Mouse (Mus musculus): ENCODE results near the gene Scpep1. TPM values are rescaled to one million over a fixed set of nuclear protein-coding genes. Genes with fewer than 3 reads are reported as not detected.
"Not testable (repeated sequence)": the region's sequence is repeated elsewhere in the genome, so short reads cannot be mapped to it uniquely, and the experiment has no call there.

The Scpep1 gene
- polyA plus RNA-seq, 1 experiment from 2014 or later = 33.7 TPM

DNA sequence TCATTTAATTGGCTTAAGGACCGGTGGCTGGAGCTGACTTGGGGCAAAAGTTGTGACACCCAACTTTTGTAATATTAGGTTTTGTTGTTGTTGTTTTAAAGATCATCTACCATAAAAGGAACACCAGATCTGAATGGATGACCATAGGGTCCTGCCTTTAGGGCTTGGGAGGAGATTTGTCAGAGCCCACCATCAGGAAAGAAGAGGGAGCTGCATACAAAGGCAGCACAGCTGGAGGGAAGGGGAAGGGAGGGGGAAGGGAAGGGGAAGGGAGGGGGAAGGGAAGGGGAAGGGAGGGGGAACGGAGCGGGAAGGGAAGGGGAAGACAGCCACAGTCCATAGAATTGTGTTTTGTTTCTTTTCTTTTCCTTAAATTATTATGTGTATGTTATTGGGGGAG is 43.1 kb upstream of the Scpep1 start:
- Histone ChIP-seq H3K27me3 (replicated peaks; ENCODE audit: control insufficient read depth, insufficient read depth, low read length) (peaks cover 18% of the 10 kb centered on the region), H3K27ac (ENCODE audit: low read length) (no peak overlapping the region), H3K4me3 (replicated peaks; ENCODE audit: low read length) (no peak overlapping the region), H3K4me1 (replicated peaks; ENCODE audit: control insufficient read depth, insufficient read depth, low read length) (0 out of 2 replicates have a peak, but pooled peaks cover 8% of the 10 kb centered on the region), H3K9ac (replicated peaks; ENCODE audit: low read depth, low read length) (no peak overlapping the region), H3K4me2 (ENCODE audit: low read length) (no peak overlapping the region), H3K9me3 (ENCODE audit: control insufficient read depth, low read length) (no peaks in the 10 kb centered on the region), H3K36me3 (ENCODE audit: control insufficient read depth, insufficient read depth) (no peaks in the 10 kb centered on the region)
- ATAC-seq = no peak
- WGBS = 10% methylated on average over 3 of the region's 3 CpGs

DNA sequence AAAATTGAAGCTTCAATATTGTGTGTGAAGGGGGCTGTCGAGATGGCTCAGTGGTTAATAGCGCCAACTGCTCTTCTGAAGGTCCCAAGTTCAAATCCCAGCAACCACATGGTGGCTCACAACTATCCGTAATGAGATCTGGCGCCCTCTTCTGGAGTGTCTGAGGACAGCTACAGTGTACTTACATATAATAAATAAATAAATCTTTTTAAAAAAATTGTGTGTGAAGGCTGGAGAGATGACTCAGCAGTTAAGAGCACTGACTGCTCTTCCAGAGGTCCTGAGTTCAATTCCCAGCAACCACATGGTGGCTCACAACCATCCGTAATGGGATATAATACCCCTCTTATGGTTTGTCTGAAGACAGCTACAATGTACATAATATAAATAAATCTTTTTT is 42.1 kb upstream of the Scpep1 start:
- not testable (repeated sequence) for H3K9me3 ChIP-seq (ENCODE audit: control insufficient read depth, low read length); H3K9ac ChIP-seq (replicated peaks; ENCODE audit: low read depth, low read length); H3K4me3 ChIP-seq (replicated peaks; ENCODE audit: low read length); H3K4me1 ChIP-seq (replicated peaks; ENCODE audit: control insufficient read depth, insufficient read depth, low read length); H3K36me3 ChIP-seq (ENCODE audit: control insufficient read depth, insufficient read depth); H3K27ac ChIP-seq (ENCODE audit: low read length); ATAC-seq; H3K4me2 ChIP-seq (ENCODE audit: low read length)
- 90% methylated on average over 5 of the region's 5 CpGs for WGBS
- H3K27me3 ChIP-seq (replicated peaks; ENCODE audit: control insufficient read depth, insufficient read depth, low read length) = peaks cover 18% of the 10 kb centered on the region

DNA sequence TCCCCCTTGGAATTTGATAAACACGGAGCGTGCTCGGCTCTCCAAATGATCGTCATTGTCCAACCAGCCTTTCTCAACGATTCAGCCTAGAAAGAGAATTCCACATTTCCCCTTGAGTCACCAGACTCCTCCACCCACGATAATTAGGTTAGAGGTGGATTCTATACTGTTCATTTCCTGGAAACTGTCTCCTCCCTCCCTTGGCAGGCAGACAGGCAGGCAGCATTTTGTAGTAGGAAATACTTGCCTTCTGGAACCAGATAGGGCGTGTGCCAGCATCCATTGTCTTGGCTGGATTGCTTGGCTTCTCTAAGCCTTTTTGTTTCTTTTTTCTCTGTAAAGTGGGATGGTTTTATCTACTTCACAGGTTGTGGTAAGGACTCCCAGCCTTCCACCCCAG is 41.2 kb upstream of the Scpep1 start:
- Histone ChIP-seq H3K4me1 (replicated peaks; ENCODE audit: control insufficient read depth, insufficient read depth, low read length) (0 out of 2 replicates have a peak, but pooled peaks cover 6% of the 10 kb centered on the region), H3K27me3 (replicated peaks; ENCODE audit: control insufficient read depth, insufficient read depth, low read length) (peaks cover 18% of the 10 kb centered on the region), H3K9me3 (ENCODE audit: control insufficient read depth, low read length) (no peaks in the 10 kb centered on the region), H3K27ac (ENCODE audit: low read length) (no peak overlapping the region), H3K4me2 (ENCODE audit: low read length) (no peak overlapping the region), H3K36me3 (ENCODE audit: control insufficient read depth, insufficient read depth) (peaks cover under 1% of the 10 kb centered on the region; the same call in 1 of the 2 replicates), H3K4me3 (replicated peaks; ENCODE audit: low read length) (no peak overlapping the region), H3K9ac (replicated peaks; ENCODE audit: low read depth, low read length) (no peak overlapping the region)
- 78% methylated on average over 7 of the region's 7 CpGs for WGBS
- ATAC-seq = no peak

DNA sequence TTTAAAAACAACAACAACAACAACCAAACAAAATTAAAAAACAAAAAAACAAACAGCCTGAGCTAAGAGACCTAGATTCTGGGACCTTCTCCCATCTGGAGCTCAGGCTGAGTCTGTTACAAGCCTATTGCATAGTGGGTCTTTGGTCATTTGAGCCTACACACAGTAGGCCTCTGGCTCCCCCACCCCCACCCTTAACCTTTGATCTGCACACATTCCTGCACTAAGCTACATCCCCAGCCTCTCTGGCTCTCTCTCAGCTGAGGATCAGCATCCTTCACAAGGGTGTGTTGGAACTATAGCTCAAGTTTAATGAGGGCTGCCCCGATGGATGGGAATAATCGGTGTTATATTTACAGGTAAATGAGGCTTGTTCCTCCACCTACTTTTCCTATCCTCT is 40.4 kb upstream of the Scpep1 start:
- 0 out of 2 replicates have a peak, but pooled peaks cover 6% of the 10 kb centered on the region for H3K4me1 ChIP-seq (replicated peaks; ENCODE audit: control insufficient read depth, insufficient read depth, low read length)
- no peak overlapping the region for H3K27ac ChIP-seq (ENCODE audit: low read length)
- H3K9me3 ChIP-seq (ENCODE audit: control insufficient read depth, low read length) = no peaks in the 10 kb centered on the region
- WGBS = 95% methylated on average over 2 of the region's 2 CpGs
- H3K36me3 ChIP-seq (ENCODE audit: control insufficient read depth, insufficient read depth) = peaks cover 8% of the 10 kb centered on the region; the same call in 1 of the 2 replicates
- H3K4me2 ChIP-seq (ENCODE audit: low read length) = no peak overlapping the region
- H3K27me3 ChIP-seq (replicated peaks; ENCODE audit: control insufficient read depth, insufficient read depth, low read length) = peaks cover 18% of the 10 kb centered on the region
- ATAC-seq = no peak
- H3K4me3 ChIP-seq (replicated peaks; ENCODE audit: low read length) = no peak overlapping the region
- no peak overlapping the region for H3K9ac ChIP-seq (replicated peaks; ENCODE audit: low read depth, low read length)

DNA sequence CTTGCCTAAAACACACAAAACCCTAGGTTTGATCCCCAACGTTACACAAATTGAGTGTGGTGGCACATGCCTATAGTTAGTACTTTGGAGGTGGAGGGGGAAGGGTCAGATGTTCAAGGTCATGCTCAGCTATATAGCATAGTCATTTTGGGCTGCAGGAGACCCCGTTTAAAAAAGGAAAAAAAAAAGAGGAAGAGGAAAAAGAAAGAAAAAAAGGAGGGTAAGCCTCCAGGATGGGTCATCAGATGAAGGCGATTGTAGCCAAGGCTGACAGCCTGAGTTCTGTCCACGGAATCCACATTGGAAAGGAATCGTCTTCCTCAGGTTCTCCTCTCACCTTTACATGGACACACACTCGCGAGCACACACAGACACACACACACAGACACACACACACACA is 39.2 kb upstream of the Scpep1 start:
- 0 out of 2 replicates have a peak, but pooled peaks cover 4% of the 10 kb centered on the region for H3K4me1 ChIP-seq (replicated peaks; ENCODE audit: control insufficient read depth, insufficient read depth, low read length)
- peaks cover 9% of the 10 kb centered on the region for H3K27me3 ChIP-seq (replicated peaks; ENCODE audit: control insufficient read depth, insufficient read depth, low read length)
- H3K4me2 ChIP-seq (ENCODE audit: low read length) = no peak overlapping the region
- no peak for ATAC-seq
- no peak overlapping the region for H3K27ac ChIP-seq (ENCODE audit: low read length)
- peaks cover 9% of the 10 kb centered on the region; the same call in 1 of the 2 replicates for H3K36me3 ChIP-seq (ENCODE audit: control insufficient read depth, insufficient read depth)
- H3K9ac ChIP-seq (replicated peaks; ENCODE audit: low read depth, low read length) = no peak overlapping the region
- no peaks in the 10 kb centered on the region for H3K9me3 ChIP-seq (ENCODE audit: control insufficient read depth, low read length)
- 90% methylated on average over 7 of the region's 7 CpGs for WGBS
- no peak overlapping the region for H3K4me3 ChIP-seq (replicated peaks; ENCODE audit: low read length)

DNA sequence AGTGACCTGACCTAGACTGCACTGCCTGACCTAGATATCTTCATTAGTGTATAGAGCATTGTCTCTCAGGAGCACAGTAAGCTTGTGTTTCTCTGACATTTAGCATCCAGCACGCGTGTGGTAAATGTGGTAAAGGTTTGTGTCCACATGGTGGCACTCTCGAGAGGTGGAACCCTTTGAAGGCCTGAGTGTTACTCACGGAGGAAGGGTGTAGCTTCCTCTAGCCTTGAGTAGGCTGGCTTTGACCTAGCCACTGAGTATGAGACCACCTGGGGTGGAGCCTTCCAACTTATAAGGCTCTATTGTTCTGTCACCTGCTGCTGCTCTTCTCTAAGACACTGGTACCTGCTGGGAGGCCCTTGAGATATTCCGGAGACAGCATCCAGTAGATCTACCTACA is 38.4 kb upstream of the Scpep1 start:
- H3K4me1 ChIP-seq (replicated peaks; ENCODE audit: control insufficient read depth, insufficient read depth, low read length) = no peaks in the 10 kb centered on the region
- H3K4me2 ChIP-seq (ENCODE audit: low read length) = no peak overlapping the region
- H3K9me3 ChIP-seq (ENCODE audit: control insufficient read depth, low read length) = no peaks in the 10 kb centered on the region
- no peak overlapping the region for H3K9ac ChIP-seq (replicated peaks; ENCODE audit: low read depth, low read length)
- 12% methylated on average over 5 of the region's 5 CpGs for WGBS
- H3K27me3 ChIP-seq (replicated peaks; ENCODE audit: control insufficient read depth, insufficient read depth, low read length) = peaks cover under 1% of the 10 kb centered on the region; the same call in 1 of the 2 replicates
- ATAC-seq = no peak
- H3K4me3 ChIP-seq (replicated peaks; ENCODE audit: low read length) = no peak overlapping the region
- peaks cover 9% of the 10 kb centered on the region; the same call in 1 of the 2 replicates for H3K36me3 ChIP-seq (ENCODE audit: control insufficient read depth, insufficient read depth)
- H3K27ac ChIP-seq (ENCODE audit: low read length) = no peak overlapping the region

DNA sequence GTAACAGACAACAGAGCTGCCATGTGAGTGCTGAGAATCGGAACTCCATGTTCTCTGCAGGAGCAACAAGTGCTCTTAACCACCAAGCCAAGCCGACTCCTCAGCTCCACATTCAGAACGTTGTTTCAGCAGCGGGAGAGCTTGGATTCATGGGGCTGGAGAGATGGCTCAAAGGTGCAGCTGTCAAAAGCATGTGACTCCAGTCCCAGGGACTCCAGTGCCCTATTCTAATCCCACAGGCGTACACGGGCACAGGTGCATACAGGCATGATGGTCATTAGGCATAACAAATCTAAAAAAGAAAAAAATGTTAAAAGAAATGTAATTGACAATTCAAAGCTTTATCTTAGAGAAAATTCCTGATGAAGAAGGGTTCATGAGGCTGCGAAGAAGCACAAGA is 37.9 kb upstream of the Scpep1 start:
- Histone ChIP-seq H3K9me3 (ENCODE audit: control insufficient read depth, low read length) (no peaks in the 10 kb centered on the region), H3K27ac (ENCODE audit: low read length) (no peak overlapping the region), H3K9ac (replicated peaks; ENCODE audit: low read depth, low read length) (no peak overlapping the region), H3K4me2 (ENCODE audit: low read length) (no peak overlapping the region), H3K36me3 (ENCODE audit: control insufficient read depth, insufficient read depth) (peaks cover 9% of the 10 kb centered on the region; the same call in 1 of the 2 replicates), H3K4me3 (replicated peaks; ENCODE audit: low read length) (no peak overlapping the region), H3K27me3 (replicated peaks; ENCODE audit: control insufficient read depth, insufficient read depth, low read length) (no peaks in the 10 kb centered on the region), H3K4me1 (replicated peaks; ENCODE audit: control insufficient read depth, insufficient read depth, low read length) (no peaks in the 10 kb centered on the region)
- ATAC-seq = no peak
- 45% methylated on average over 7 of the region's 7 CpGs for WGBS

DNA sequence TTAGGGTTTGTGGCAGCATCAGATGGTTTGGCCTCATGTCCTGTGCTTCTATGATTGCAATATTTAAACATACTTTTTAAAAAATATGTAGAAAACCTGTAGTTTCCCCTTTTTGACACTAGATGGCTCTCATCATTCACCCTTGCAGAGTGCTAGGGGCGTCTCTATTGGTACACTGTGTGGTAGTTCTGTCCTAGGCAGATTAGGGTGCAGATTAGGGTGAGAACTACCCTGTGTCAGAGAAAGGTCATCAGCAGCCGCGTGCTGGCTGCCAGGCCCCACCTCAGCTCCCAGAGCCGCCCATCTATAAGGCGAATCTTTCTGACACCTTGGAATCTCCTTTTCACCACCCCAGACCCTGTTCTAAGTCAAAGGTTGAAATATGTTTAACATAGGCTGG is 34.3 kb upstream of the Scpep1 start:
- no peaks in the 10 kb centered on the region for H3K4me1 ChIP-seq (replicated peaks; ENCODE audit: control insufficient read depth, insufficient read depth, low read length)

DNA sequence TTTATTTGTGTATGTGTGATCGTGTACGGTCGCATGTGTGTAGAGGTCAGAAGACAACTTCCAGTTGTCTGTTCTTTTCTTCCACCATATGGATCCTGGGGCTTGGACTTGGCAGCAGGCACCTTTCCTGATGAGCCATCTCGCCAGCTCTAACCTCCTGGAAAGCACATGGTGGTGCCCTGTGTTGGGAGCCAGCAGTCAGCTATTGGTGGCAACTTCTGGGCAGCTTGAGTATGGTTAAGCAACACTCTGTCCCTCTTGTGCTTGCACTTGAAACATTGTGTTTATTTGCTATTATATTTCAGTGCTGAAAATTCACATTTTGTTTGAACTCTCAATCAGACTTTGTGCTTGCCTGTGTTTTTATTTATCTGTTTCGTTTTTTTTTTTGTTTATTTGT is 33.7 kb upstream of the Scpep1 start:
- no peak overlapping the region for H3K4me3 ChIP-seq (replicated peaks; ENCODE audit: low read length)
- ATAC-seq = no peak
- 76% methylated on average over 5 of the region's 5 CpGs for WGBS
- H3K9me3 ChIP-seq (ENCODE audit: control insufficient read depth, low read length) = no peaks in the 10 kb centered on the region
- H3K27ac ChIP-seq (ENCODE audit: low read length) = no peak overlapping the region
- peaks cover 21% of the 10 kb centered on the region for H3K36me3 ChIP-seq (ENCODE audit: control insufficient read depth, insufficient read depth)
- H3K4me1 ChIP-seq (replicated peaks; ENCODE audit: control insufficient read depth, insufficient read depth, low read length) = no peaks in the 10 kb centered on the region
- H3K4me2 ChIP-seq (ENCODE audit: low read length) = no peak overlapping the region
- H3K27me3 ChIP-seq (replicated peaks; ENCODE audit: control insufficient read depth, insufficient read depth, low read length) = no peaks in the 10 kb centered on the region
- H3K9ac ChIP-seq (replicated peaks; ENCODE audit: low read depth, low read length) = no peak overlapping the region

More for the DNA sequence above, 34.3 kb upstream of the Scpep1 start:
- ATAC-seq = peak; percentile 36; the same call in 1 of the 2 replicates
- Histone ChIP-seq H3K4me3 (replicated peaks; ENCODE audit: low read length) (no peak overlapping the region), H3K9ac (replicated peaks; ENCODE audit: low read depth, low read length) (no peak overlapping the region), H3K9me3 (ENCODE audit: control insufficient read depth, low read length) (no peaks in the 10 kb centered on the region), H3K36me3 (ENCODE audit: control insufficient read depth, insufficient read depth) (peaks cover 17% of the 10 kb centered on the region), H3K4me2 (ENCODE audit: low read length) (no peak overlapping the region), H3K27me3 (replicated peaks; ENCODE audit: control insufficient read depth, insufficient read depth, low read length) (no peaks in the 10 kb centered on the region), H3K27ac (ENCODE audit: low read length) (no peak overlapping the region)
- 73% methylated on average over 5 of the region's 5 CpGs for WGBS

DNA sequence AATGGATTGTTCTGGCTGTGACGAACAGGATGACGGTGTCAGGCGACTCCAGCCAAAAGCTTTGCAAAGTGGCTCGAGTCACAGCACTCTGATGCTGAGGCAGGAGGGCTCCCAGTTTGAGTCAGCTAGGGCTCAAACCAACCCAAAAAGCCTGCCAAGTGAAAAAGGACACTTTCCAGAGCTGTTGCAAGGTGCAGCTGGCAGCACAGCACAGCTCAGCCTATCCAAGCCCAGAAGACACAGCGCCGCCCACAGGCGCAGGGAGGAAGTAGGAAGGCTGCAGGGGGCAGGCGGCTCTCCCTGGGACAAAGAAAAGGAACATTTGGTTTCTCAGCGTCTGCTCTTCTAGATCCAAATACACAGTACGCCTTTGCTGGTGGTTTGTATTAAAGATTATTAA is 31.4 kb upstream of the Scpep1 start:
- no peak overlapping the region for H3K4me2 ChIP-seq (ENCODE audit: low read length)
- H3K27ac ChIP-seq (ENCODE audit: low read length) = no peak overlapping the region
- WGBS = 89% methylated on average over 10 of the region's 10 CpGs
- H3K4me1 ChIP-seq (replicated peaks; ENCODE audit: control insufficient read depth, insufficient read depth, low read length) = no peaks in the 10 kb centered on the region
- H3K27me3 ChIP-seq (replicated peaks; ENCODE audit: control insufficient read depth, insufficient read depth, low read length) = no peaks in the 10 kb centered on the region
- peaks cover 27% of the 10 kb centered on the region for H3K36me3 ChIP-seq (ENCODE audit: control insufficient read depth, insufficient read depth)
- no peak overlapping the region for H3K9ac ChIP-seq (replicated peaks; ENCODE audit: low read depth, low read length)
- no peak for ATAC-seq
- no peak overlapping the region for H3K4me3 ChIP-seq (replicated peaks; ENCODE audit: low read length)
- H3K9me3 ChIP-seq (ENCODE audit: control insufficient read depth, low read length) = no peaks in the 10 kb centered on the region

Measured in forebrain, embryonic 16.5 days (tissue).